Mouse (Mus musculus): ENCODE data around the gene Klhdc1. TPM values are rescaled to one million over a fixed set of nuclear protein-coding genes. Genes with fewer than 3 reads are reported as not detected.
A peak's percentile ranks its signal among the peaks of the same experiment; 100 is the strongest.

Gene Klhdc1
- total RNA-seq (2021): 1 to 10 TPM; 6.6 to 8.7 TPM
- 0.27 and 0.48 TPM in 2 replicates for polyA plus RNA-seq (2012; rRNA removed)
- long read RNA-seq, transcript Klhdc1-202 (2 exons, 228 nt): major isoform, 6 of 9 reads
- long read RNA-seq, partial matches to known transcripts: 1 of 9 reads
- long read RNA-seq, other reads (novel, unspliced or antisense): 0 of 9 reads

DNA sequence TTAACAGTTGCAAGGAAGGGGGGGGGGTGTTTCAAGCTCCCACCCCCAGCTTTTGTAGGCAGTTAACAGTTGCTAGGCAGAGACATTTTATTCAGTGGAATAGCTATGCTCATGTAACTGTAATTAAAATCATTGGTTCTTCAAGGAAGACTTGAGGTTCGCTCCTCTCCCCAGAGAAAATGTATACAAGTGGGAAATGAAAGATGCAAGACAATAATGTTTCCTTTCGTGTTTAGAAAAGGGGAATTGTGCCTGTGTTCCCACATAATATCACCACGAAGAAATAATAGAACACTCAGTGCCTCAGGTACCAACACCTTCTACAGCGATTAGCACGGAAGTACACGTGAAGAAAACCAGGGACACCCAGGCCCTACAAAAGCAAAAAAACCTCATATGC, at the start of gene Klhdc1:
TSS of gene Klhdc1 (plus strand) at position 301 of the 400 bp plus-strand sequence.
- no peak for DNase-seq

DNA sequence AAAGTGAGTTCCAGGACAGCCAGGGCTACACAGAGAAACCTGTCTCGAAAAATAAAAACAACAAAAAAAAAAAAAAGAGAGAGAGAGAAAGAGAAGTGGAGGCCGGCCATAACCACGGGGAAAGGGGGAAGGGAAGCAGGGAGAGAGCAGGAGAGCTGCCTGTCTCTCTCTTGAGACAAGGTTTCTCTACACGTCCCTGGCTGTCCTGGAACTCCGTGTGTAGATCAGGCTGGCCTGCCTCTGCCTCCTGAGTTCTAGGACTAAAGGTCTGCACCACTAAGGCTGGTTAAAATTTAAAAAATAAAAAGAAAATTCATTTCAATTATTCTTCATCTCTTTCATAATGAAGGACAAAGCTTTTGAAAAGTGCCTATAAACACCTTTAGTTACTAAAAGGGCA, 49.6 kb upstream of the Klhdc1 start:
- no peak for DNase-seq

DNA sequence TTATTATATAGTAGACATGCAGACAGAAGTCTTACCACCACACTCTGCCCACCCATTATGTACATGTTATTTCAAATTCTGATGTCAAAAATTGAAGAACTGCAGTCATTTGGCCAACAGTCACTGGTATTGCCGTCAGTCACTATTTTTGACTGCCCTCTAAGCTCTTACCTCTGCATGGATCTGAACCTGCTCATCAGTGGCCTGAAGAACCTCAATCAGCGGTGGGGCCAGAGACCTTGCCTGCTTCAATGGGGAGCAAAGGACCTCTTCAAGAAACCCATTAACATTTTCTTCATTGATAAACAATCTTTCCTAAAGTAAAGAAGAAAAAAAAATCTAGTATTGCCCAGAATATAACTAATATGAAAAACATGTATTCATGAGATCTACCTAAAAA, 48.3 kb upstream of the Klhdc1 start:
- no peak for DNase-seq

DNA sequence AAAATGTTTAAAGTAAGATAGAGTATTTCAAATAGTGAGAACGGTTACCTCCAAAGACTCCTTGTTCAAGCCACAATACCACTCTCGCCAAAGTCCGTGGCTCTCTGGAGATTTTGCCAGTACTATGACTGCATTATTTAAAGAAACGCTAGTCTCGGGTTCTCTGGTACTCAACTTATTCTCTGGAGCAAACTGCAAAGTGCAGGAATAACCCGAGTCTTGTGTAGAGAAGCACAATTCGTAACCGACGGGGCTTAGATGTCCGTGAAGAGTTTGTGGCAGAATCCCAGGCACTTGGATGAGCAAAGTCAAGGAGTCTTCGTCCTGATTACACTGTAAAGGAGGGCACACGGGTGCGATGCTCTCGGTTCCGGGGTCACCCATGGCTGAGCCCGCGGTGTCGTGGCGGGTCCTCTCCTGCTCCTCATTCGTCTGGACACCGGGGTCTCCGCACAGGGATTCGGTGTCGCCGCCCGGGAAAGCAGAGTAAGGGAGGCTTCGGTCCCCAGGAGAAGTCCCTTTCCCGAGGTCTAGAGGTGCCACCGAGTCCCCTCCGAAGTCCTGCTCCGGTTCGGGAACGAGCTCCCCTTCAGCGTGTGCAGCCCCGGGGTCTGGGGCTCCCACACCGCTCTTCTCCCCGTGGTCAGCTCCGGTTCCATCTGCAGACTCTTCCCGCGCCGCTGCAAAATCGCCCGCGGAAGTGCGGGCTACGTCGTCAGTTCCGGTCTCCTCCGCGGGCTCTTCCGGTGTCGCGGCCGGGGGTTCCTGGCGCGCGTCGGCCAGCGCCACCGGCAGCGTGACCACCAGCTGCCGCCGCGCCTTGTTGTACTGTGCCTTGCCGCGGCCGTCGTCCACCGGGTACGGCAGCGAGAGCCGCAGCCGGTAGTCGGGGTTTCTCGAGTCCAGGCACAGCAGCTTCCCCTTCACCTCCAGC, 44.3 kb upstream of the Klhdc1 start, which contains the start of gene Gm49383:
TSS of gene Gm49383 (minus strand) at position 661 of the 934 bp plus-strand sequence.
- DNase-seq: peak; percentile 81

DNA sequence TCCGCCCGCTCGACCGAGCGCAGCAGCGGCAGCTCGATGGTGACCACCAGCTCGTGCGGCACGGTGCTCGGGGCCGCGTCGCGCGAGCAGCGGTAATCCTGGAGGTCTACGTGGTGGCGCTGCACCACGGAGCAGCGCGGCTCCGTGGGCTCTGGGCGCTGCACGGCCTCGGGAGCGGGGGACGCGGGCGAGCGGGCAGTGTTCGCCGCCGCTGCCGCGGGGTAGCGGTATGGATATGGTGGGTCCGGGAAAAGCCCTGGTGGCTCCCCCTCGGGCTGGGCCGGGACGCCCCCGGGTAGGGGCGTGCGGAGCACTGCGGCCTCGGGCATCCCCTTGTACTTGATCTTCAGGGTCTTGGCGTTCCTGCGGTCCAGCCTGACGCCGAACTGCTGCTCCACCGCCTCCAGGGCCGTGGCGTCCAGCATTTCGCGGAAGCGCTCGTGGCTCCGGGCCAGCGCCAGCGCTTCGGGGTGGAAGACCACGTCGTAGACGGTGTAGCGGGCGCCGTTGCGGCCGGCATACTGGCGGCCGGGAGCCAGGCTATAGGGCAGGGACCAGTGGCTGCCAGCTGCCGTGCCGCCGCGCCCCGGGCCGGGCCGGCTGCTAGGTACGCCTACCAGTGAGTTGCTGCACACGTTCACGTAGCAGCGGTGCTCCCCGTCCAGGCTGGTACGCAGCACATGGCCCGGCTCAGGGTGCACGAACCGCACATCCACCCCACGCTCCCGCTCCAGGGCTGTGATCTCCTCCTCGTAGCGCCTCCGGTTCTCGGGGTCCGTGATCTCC, 43.4 kb upstream of the Klhdc1 start:
- peak; percentile 76 for DNase-seq

DNA sequence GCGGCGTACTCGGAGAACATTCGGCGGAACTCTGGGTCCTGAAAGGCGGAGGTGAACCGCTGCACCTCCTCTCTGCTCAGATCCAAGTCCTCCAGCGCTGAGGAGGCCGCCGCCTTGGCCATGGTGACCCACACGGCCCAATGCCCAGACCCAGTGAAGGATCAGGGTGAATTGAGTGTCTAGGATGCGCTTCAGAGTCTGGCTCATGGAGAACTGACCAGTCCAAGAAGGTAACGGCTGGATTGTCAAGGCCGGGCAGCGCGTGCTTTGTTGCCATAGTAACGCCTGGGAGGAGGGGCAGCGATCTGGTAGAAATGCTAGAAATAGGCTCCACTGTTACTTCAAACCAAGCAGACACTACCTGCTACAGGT, 42.8 kb upstream of the Klhdc1 start, which contains the start of gene Dnaaf2:
TSS of gene Dnaaf2 (minus strand) at position 266 of the 372 bp plus-strand sequence.
- peak; percentile 89 for DNase-seq

DNA sequence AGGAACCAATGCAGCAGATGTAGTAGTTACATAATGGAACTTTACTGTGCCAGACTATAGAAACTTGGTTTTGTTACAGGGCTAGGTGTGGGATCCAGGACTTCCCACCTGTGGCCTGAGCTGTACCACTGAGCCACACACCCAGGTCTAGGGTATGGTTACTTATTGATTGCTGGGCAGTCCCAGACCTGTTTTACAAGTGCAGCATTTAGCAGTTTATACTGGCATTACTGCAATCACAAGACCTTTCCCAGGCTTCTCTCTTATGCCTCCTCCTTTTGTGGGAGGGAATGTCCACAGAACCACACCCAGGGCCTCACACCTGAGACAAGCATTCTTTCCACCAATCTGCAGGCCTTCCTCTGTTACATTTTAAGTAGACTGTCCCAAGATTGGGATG, 42.0 kb upstream of the Klhdc1 start:
- no peak for DNase-seq

DNA sequence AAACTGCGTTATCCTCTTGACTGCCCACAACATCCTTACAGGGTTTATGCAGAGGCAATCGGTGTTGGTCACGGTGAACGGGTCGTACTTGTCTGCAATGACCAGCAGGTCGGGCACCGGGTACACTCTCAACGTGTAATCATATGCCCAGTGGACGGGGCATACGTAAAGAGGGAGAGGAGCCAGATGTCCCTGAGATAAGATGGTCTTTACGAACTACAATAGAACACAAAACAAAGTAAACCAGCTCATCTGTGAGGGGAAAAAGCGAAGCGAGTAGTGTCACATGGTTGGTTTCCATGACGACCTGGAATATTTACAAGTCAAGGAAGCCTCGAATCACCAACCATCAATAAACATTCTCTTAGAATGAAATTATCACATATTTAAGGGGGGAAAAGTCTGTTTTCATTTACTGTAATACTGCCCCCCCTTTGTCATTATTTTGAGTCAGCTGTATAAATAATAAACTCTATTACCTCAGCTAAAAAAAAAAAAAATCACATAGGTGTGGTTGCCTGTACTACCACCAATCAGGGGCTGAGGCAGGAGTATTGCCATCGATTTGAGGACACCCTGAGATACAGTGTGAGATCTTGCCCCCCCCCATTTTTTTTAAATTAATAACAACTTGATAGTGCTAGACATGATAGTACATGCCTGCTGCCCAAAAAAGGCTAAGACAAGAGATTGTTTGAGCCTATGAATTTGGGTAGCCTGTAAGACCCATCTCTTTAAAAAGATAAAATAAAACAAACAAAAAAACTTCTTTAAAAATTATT, 36.7 kb upstream of the Klhdc1 start, which contains the start of gene Gm49384:
TSS of gene Gm49384 (minus strand) at position 216 of the 782 bp plus-strand sequence.
- DNase-seq: no peak

DNA sequence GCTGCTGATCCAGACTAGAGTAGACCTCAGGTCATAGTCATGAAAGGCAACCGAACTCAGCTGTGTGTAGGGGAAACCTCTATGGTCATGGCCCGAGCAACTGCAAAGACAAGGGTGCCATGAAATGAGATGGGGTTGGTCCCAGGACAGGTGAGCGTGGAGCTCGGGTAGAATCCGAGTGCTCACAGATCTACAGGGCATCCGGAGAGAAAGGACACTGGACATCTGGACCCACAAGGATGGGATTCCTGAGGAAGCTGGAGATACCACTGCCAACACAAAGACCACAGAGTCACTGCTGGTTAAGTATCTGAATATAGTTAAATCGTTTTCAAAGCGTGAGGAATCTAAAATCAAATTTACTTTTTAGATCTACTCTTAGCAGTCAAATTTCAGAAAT, 33.6 kb upstream of the Klhdc1 start:
- no peak for DNase-seq

DNA sequence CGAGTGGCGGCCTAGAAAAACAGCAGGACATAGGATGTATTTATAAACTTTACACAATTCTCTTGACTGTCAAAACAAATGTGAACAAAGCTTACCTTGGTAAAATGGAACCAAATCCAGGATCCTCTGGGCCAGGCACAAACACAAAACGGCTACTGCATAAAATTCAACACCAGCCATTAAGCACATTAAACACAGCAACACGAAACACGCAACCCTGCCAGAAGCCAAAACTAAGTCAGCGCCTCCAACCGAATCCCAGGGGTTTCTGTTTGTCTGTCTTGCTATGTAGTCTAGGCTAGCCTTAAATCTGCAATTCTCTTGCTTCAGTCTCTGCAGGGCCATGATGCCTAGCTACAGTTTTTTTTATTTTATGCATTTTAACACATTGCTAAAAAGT, 33.0 kb upstream of the Klhdc1 start:
- DNase-seq: no peak

DNA sequence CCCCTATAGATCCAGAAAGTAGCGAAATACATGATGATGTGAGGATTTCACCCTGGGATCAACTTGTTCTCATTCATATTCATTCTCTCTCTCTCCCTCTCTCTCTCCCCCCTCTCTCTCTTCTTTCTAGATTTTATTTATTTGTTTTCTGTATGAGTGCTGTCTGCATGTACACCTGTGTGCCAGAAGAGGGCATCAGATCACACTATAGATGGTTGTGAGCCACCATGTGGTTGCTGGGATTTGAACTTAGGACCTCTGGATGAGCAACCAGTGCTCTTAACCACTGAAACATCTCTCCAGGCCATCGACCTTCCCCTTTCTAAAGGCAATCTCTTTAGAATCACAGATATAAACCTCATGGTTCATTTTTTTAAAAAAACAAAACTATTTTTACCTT, 32.5 kb upstream of the Klhdc1 start:
- DNase-seq: no peak

DNA sequence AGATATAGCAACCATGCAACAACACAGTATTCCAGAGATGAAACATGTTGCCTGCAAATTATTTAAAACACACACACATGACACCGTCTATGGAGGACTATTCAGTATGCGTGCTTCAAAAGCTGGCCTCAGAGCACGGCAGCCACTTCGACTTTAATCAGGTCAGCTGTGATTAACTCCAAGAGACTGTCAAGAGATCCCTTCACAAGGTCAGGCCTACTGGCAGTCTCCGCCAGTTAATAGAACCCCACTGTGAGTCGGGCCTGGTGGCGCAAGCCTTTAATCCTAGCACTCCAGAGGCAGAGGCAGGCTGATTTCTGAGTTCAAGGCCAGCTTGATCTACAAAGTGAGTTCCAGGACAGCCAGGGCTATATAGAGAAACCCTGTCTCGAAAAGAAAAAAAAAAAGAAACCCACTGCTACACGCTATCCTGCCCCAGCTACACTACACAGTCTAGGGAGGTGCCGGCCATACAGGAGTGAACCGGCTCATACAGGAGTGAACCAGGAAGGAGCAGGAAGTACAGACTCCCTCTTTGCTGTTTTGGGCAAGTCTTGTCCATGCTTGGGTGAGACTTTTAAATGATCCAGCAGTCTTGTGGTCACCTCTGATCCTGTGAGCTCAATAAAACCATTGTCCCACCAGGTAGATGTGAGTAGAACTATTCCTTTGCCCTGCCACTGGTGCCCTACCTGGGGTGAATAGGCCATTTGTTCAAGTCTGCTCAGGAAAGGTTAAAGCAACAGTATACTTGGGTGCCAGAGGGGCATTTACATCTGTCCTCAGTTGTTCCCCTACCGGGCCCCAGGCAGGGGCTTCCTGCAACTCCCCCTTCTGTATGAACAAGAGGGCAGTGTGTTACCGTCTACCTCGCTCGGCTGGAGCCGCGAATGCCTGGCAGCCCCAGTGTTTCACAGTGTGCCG, 30.7 kb upstream of the Klhdc1 start:
- no peak for DNase-seq

DNA sequence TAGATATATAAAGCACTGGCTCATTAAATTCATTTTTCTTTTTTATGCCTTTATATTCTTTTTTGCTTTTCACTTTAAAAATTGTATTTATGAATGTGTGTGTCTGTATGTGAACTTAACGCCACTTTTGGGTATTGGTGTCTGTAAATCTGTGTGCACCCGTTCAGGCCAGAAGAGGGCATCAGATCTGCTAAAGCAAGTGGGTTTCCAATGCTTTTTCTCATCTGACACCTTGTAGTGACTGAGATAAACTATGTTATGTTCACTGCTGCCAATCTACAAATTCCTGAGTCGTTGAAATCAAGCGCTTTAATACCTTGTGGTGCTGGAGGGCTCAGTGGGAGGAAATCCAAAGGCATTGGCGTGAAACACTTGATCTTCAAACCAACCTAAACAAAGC, 29.9 kb upstream of the Klhdc1 start:
- DNase-seq: no peak

DNA sequence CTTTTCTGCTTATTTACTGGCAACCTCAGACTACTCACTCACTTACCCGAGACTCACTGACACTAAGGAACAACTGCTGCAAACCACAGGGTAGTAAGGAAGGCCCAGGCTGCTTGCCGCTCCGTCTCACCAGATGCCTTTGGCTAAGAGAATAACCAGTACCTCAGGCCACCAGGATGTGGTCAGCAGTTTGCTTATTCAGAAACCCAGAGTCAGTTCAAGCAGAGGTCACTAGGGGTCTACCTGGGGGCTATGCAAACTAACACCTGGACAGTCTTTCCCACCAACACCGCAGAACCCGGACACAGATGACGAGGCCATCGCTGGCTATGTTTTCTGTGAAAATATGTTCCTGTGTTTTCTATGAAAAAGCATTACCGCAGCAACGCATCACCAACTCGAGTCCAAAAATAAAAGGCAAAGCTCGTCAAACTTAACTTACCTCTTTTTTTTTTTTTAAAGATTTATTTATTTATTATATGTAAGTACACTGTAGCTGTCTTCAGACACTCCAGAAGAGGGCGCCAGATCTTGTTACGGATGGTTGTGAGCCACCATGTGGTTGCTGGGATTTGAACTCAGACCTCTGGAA, 27.7 kb upstream of the Klhdc1 start:
- no peak for DNase-seq

DNA sequence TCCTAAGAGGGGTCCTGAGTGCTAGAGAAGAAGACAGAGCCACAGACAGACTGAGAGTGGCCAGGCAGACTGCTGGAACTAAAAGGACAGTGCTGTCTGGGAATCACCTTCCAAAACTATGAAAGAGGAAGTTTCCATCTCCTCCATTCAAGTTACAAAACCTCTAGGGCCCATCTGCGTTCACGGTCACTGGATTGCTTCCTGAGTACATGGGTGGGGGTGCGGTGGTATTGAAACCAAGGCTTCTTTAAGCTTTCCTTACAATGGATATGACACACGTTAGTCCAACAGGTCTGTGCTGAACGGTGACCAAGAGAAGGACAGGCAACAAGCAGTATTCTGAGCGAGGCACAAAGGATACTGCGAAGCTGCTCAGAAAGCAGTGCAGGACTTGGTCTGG, 26.6 kb upstream of the Klhdc1 start:
- no peak for DNase-seq

DNA sequence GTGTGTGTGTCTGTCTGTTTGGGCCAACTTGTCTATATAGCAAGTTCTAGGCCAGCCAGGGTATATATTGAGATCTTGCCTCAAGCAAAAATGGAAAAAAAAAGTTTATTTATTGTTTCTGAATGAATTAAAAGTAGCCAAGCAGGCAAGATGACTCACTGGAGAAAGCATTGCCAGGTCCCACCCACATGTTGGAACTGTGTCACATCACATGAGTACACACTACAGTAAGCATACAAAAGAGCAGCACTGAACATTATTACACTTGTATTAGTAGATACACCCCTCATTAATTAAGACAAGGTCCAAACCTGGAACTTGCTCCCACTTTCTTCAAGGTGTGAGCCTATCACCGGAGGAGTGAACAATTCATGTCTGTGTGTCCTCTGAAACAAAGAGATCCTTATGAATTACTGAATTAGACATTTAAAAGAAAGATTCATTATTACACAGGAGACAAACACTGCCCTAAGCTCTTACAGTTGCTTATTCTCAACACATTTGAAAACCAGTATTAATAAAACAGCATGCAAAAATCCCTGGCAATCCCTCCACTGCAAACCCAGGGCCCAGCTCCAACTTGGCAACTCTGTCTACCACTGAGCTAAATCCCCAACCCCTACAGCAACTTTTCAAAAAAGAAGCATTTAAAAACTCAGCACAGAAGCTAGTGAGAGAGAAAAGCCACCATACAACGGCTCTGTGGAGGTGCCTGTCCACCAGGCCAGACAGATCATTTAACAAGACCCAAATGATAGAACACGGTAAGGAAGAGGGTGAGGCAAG, 25.8 kb upstream of the Klhdc1 start:
- DNase-seq: peak; percentile 81

DNA sequence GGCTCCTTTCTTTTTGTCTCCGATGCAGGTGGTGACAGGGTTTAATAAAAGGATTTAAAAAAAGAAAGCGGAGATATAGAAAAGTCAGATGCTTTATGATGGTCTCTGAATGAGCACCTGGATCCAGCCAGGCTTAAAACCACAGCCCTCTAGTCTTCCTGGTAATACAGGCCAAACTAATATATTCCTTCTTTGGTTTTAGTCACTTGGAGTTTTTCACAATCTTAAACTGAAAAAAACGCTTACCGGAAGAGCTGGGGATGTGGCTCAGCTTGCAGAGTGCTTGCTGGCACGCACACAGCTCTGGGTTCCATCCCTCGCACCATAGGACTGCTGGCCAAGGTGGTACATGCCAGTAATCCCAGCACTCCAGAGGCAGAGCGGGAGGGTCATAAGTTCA, 24.4 kb upstream of the Klhdc1 start:
- no peak for DNase-seq

DNA sequence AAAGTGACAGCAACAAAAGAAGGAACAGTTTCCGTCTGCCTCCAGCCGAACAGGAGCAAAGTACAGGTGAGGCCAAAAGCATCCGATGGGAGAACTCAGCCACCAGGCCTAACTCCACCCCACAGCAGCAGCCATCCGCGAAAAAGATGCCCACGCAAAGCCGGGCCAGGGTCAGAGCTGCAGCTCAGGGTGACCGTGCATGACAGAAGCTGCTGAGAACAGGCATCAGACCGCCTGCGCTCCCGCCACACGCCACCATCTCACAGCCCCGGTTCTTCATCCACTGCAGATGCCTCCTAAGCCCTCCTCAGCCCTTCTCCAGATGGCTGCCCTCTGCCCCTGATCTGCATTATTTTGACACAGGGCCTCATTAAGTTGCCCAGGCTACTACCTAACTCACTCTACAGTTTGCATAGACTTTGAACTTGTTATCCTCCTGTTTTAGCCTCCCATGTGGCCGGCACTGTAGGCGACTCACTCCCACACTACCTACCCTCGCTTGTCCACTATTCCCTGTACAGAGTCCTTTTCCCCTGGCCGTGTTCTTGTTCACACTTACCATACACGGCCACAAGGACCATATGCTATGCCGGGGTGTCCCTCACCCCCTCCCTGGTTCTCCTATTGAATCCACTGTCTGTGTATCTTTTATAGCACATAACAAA, 20.2 kb upstream of the Klhdc1 start:
- no peak for DNase-seq
